Mouse (Mus musculus) small intestine, adult 2 months (tissue): ENCODE data around the gene Apobec4.

Experiments used
- CTCF ChIP-seq: fragments of 200-500 bp; IDR thresholded peaks from 2 replicates; pipeline ENCODE4 v1.5.1; 2012; ENCODE audit warnings: low read depth, mild to moderate bottlenecking, control low read depth, inconsistent platforms, low read length, moderate library complexity, mixed read lengths; ENCODE audit not compliant: insufficient replicate concordance, insufficient read length; ENCODE audit errors: extremely low read depth
- POLR2A ChIP-seq: fragments of 200-500 bp; IDR thresholded peaks from 2 replicates; pipeline ENCODE4 v1.6.1; 2012; ENCODE audit warnings: low read depth, mild to moderate bottlenecking, control low read depth, inconsistent platforms, low read length, moderate library complexity

GRCm38 (mm10) chr1:152767749-152768488, 17.6 kb downstream of the Apobec4 start:
- no peak for TF ChIP-seq POLR2A
- TF ChIP-seq CTCF, result no peak
